Mouse (Mus musculus) heart, embryonic 11.5 days (tissue): ENCODE measurements around the gene Gpr176. TPM values are rescaled to one million over a fixed set of nuclear protein-coding genes. Genes with fewer than 3 reads are reported as not detected.

Experiments used
- microRNA-seq: library from miRNA; unstranded; fragments of <30 nt; microRNA quantifications from one replicate; pipeline ENCODE4, GENCODE M21; 2016; ENCODE audit warnings: borderline number of aligned reads
- polyA plus RNA-seq: library from polyadenylated mRNA; unstranded; fragments of >200 nt; fragmentation: Nextera tagmentation; extraction: Ambion mirVana; gene quantifications from 2 replicates; pipeline ENCODE4 v1.2.1, GENCODE M21; 2014

Gene Gpr176
- polyA plus RNA-seq, 1 experiment from 2014 or later: not detected

Small RNA genes lying within 50 kb of the gene (microRNA-seq; reads per million reads assigned to microRNA genes)
- gene Gm22800: not detected

Other genes with a start within 250 kb of the Gpr176 start
- gene Fsip1, start 116.5 kb downstream of the Gpr176 start, polyA plus RNA-seq: 0.14 and 0.34 TPM in 2 replicates
- 9.0 and 9.7 TPM in 2 replicates for gene Eif2ak4, start 15.2 kb upstream of the Gpr176 start, polyA plus RNA-seq
- gene Srp14, start 106.3 kb upstream of the Gpr176 start, polyA plus RNA-seq: 202 and 204 TPM in 2 replicates
- 2.6 and 3.7 TPM in 2 replicates for gene Bmf, start 176.3 kb upstream of the Gpr176 start, polyA plus RNA-seq
- gene Bub1b, start 224.8 kb upstream of the Gpr176 start, polyA plus RNA-seq: 67.3 and 83.3 TPM in 2 replicates